ENCODE assay signal across 10 mouse cellular contexts in the genomic region with DNA sequence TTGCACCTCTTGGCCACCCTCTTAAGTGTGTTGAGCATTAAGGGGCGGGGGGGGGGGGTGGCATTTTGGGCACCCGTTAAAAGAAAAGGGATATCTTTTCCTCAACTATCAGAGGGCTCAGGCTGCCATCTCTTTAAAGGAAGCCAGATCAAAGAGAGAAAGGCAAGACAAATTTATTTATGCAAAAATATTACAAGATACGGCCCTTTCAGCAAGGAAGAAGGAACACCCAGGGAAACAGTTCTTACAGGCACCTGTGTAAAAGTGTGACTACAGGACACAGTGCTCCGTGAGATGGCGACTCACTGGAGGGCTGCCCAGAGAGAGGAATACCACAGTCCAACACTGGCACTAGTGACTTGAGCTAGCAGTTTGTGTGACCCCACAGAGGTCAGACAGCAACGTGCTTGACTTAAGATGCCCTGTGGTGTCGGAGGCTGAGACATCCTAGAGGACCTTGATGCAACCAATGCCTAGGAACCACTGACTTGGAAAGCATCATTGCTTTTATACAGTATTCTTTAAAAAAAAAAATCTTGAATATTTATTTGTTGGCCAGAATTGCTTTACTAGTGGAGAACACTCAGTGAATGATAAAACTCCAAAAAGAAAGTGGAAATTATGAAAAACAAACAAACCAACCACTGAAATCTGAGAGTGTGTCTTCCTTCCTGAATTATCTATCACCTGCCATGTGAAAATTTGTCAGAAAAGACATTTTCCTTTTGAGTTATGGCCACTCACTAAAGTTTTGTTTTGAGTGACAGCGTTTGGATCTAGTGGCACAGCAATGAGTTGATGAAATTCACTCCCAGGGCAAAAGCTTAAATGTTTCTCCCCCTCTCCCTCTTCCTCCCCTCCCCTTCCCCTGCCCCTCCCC. TPM values are rescaled to one million over a fixed set of nuclear protein-coding genes. Genes with fewer than 3 reads are reported as not detected.
DNase-seq lines count a peak whose midpoint lies in the region; ATAC-seq and TF ChIP-seq lines count a peak whose summit lies in the region.
"Had no signal": no experiment of that assay in that cellular context is flagged by ENCODE, and none has a peak within 500 bp of the region (broad histone marks: within the 10 kb centered on the region; RNA-seq: fewer than 3 reads in every experiment).

No protein-coding gene starts in this region.

- peak overlapping the region; percentile 78; the same call in 1 of the 2 replicates for H3K4me2 ChIP-seq in intestine, embryonic 15.5 days (replicated peaks)
- no peak overlapping the region for H3K4me2 ChIP-seq in intestine, postnatal 0 days (replicated peaks; ENCODE audit: low read depth)
- peak overlapping the region; percentile 45 for H3K4me2 ChIP-seq in forebrain, embryonic 16.5 days (ENCODE audit: low read length)
- peak overlapping the region; percentile 67 for H3K4me2 ChIP-seq in midbrain, embryonic 13.5 days (replicated peaks)

- H3K9me3 ChIP-seq in intestine, embryonic 15.5 days, result no peaks in the 10 kb centered on the region
- H3K9me3 ChIP-seq in intestine, postnatal 0 days (ENCODE audit: control insufficient read depth), result no peaks in the 10 kb centered on the region
- H3K9me3 ChIP-seq in forebrain, embryonic 16.5 days (ENCODE audit: control insufficient read depth, low read length), result no peaks in the 10 kb centered on the region
- no peaks in the 10 kb centered on the region for H3K9me3 ChIP-seq in midbrain, embryonic 13.5 days

- no peaks in the 10 kb centered on the region for H3K27me3 ChIP-seq in intestine, embryonic 15.5 days (replicated peaks)
- H3K27me3 ChIP-seq in intestine, postnatal 0 days (replicated peaks; ENCODE audit: control insufficient read depth, insufficient read depth, low read length), result no peaks in the 10 kb centered on the region
- peaks cover 11% of the 10 kb centered on the region for H3K27me3 ChIP-seq in forebrain, embryonic 16.5 days (replicated peaks; ENCODE audit: control insufficient read depth, insufficient read depth, low read length)
- peaks cover 24% of the 10 kb centered on the region for H3K27me3 ChIP-seq in midbrain, embryonic 13.5 days

- WGBS in intestine, embryonic 15.5 days, result 63% methylated on average over 8 of the region's 8 CpGs
- WGBS in intestine, postnatal 0 days, result 60% methylated on average over 8 of the region's 8 CpGs
- WGBS in forebrain, embryonic 16.5 days, result 66% methylated on average over 8 of the region's 8 CpGs
- 56% methylated on average over 8 of the region's 8 CpGs for WGBS in midbrain, embryonic 13.5 days

- H3K36me3 ChIP-seq in intestine, embryonic 15.5 days, result no peaks in the 10 kb centered on the region
- no peaks in the 10 kb centered on the region for H3K36me3 ChIP-seq in intestine, postnatal 0 days (ENCODE audit: control insufficient read depth, insufficient read depth)
- H3K36me3 ChIP-seq in forebrain, embryonic 16.5 days (ENCODE audit: control insufficient read depth, insufficient read depth), result no peaks in the 10 kb centered on the region
- H3K36me3 ChIP-seq in midbrain, embryonic 13.5 days, result no peaks in the 10 kb centered on the region

- no peak overlapping the region for H3K27ac ChIP-seq in intestine, embryonic 15.5 days
- H3K27ac ChIP-seq in intestine, postnatal 0 days (ENCODE audit: low read depth, low read length), result no peak overlapping the region
- H3K27ac ChIP-seq in forebrain, embryonic 16.5 days (ENCODE audit: low read length), result no peak overlapping the region
- H3K27ac ChIP-seq in midbrain, embryonic 13.5 days, result no peak overlapping the region

- H3K4me3 ChIP-seq in intestine, embryonic 15.5 days (replicated peaks), result no peak overlapping the region
- H3K4me3 ChIP-seq in intestine, postnatal 0 days (ENCODE audit: low read depth, low read length), result no peak overlapping the region
- no peak overlapping the region for H3K4me3 ChIP-seq in forebrain, embryonic 16.5 days (replicated peaks; ENCODE audit: low read length)
- H3K4me3 ChIP-seq in midbrain, embryonic 13.5 days (replicated peaks), result peak overlapping the region; percentile 35; the same call in 1 of the 2 replicates
- H3K4me3 ChIP-seq: erythroblast, embryonic 14.5 days had no signal

- TF ChIP-seq CTCF in intestine, postnatal 0 days (IDR thresholded peaks at IDR 0.05; ENCODE audit: low read depth), result no peak

- no peaks in the 10 kb centered on the region for H3K4me1 ChIP-seq in intestine, embryonic 15.5 days (replicated peaks)
- no peaks in the 10 kb centered on the region for H3K4me1 ChIP-seq in intestine, postnatal 0 days (replicated peaks; ENCODE audit: control insufficient read depth, insufficient read depth, low read length)
- H3K4me1 ChIP-seq in forebrain, embryonic 16.5 days (replicated peaks; ENCODE audit: control insufficient read depth, insufficient read depth, low read length), result peaks cover 12% of the 10 kb centered on the region
- H3K4me1 ChIP-seq in midbrain, embryonic 13.5 days (replicated peaks), result peaks cover 16% of the 10 kb centered on the region

- H3K9ac ChIP-seq in intestine, embryonic 15.5 days, result no peak overlapping the region
- H3K9ac ChIP-seq in intestine, postnatal 0 days (ENCODE audit: low read depth, low read length), result no peak overlapping the region
- H3K9ac ChIP-seq in forebrain, embryonic 16.5 days (replicated peaks; ENCODE audit: low read depth, low read length), result no peak overlapping the region; the same call in 1 of the 2 replicates
- no peak overlapping the region for H3K9ac ChIP-seq in midbrain, embryonic 13.5 days (replicated peaks)

- no peak for ATAC-seq in intestine, embryonic 15.5 days
- ATAC-seq in intestine, postnatal 0 days, result no peak
- no peak for ATAC-seq in forebrain, embryonic 16.5 days
- ATAC-seq in midbrain, embryonic 13.5 days, result no peak

- peak; percentile 95 for DNase-seq in adipocyte (ENCODE audit: low spot score)
- no peak for DNase-seq in urinary bladder, adult 2 months (ENCODE audit: low spot score)
- DNase-seq in gastrocnemius, postnatal 25 days, result no peak
- DNase-seq in cerebellum, adult 11 months, result no peak
- DNase-seq: right cerebral cortex, adult 18-20 months had no signal

RNA-seq across cellular contexts. Expression of a gene that starts 59.0 kb away (rescaled TPM):
- polyA plus RNA-seq in intestine, embryonic 15.5 days (2015; fragmentation: Nextera tagmentation; extraction: Ambion mirVana), result 44.4 and 50.7 TPM in 2 replicates
- 32.8 and 33.8 TPM in 2 replicates for polyA plus RNA-seq in intestine, postnatal 0 days (2015; fragmentation: Nextera tagmentation; extraction: Ambion mirVana)
- polyA plus RNA-seq in forebrain, embryonic 16.5 days (2015; fragmentation: Nextera tagmentation; extraction: Ambion mirVana), result 4.5 and 4.6 TPM in 2 replicates
- polyA plus RNA-seq in midbrain, embryonic 13.5 days (2015; fragmentation: Nextera tagmentation; extraction: Ambion mirVana), result 3.3 and 5.7 TPM in 2 replicates
- polyA plus RNA-seq in urinary bladder, adult 2 months (2012; rRNA removed), result 3.8 and 4.1 TPM in 2 replicates
- total RNA-seq in gastrocnemius, postnatal 25 days (2021), result 1 to 10 TPM; 2.3 to 2.4 TPM
- polyA plus RNA-seq: erythroblast, embryonic 14.5 days had no signal
